Mouse (Mus musculus) liver, postnatal 0 days (tissue): ENCODE measurements around the gene Hnrnpul1. TPM values are rescaled to one million over a fixed set of nuclear protein-coding genes. Genes with fewer than 3 reads are reported as not detected.

Source experiments
- ATAC-seq: fragments of 200-750 bp; cut with Nextera tagmentation; 2 replicates; pipeline ENCODE4 v1.8.0; 2017; ENCODE audit warnings: mild to moderate bottlenecking, moderate library complexity
- DNase-seq: peaks from one replicate; pipeline ENCODE4 v3.0.0-alpha.2; 2016
- H3K27ac ChIP-seq: fragments of 300-500 bp; sonication (generic); 2 replicates; pipeline ENCODE4 v1.5.1; 2014; ENCODE audit warnings: antibody characterized with exemption, moderate library complexity, mild to moderate bottlenecking, low read depth
- H3K27me3 ChIP-seq: fragments of 300-500 bp; sonication (generic); 2 replicates; pipeline ENCODE4 v1.6.1; 2014; ENCODE audit warnings: low read length, control low read depth, mixed read lengths; ENCODE audit not compliant: insufficient read depth
- H3K36me3 ChIP-seq: fragments of 300-500 bp; sonication (generic); replicated peaks from 2 replicates; pipeline ENCODE4 v1.6.1; 2014; ENCODE audit warnings: mild to moderate bottlenecking, control low read depth, low read length, moderate library complexity, mixed read lengths; ENCODE audit not compliant: insufficient read depth
- H3K4me1 ChIP-seq: fragments of 300-500 bp; sonication (generic); 2 replicates; pipeline ENCODE4 v1.6.1; 2014; ENCODE audit warnings: antibody characterized with exemption, mild to moderate bottlenecking, control low read depth; ENCODE audit not compliant: insufficient read depth
- H3K4me2 ChIP-seq: fragments of 300-500 bp; sonication (generic); 2 replicates; pipeline ENCODE4 v1.6.1; 2014; ENCODE audit warnings: low read depth, mild to moderate bottlenecking, low read length, moderate library complexity, mixed read lengths
- H3K4me3 ChIP-seq: fragments of 300-500 bp; sonication (generic); 2 replicates; pipeline ENCODE4 v1.5.1; 2014; ENCODE audit warnings: low read depth, low read length
- H3K9ac ChIP-seq: fragments of 300-500 bp; sonication (generic); replicated peaks from 2 replicates; pipeline ENCODE4 v1.6.1; 2014; ENCODE audit warnings: mild to moderate bottlenecking, moderate library complexity
- H3K9me3 ChIP-seq: fragments of 300-500 bp; sonication (generic); 2 replicates; pipeline ENCODE4 v1.6.1; 2016; ENCODE audit warnings: mild to moderate bottlenecking, control low read depth, low read length, mixed read lengths
- CTCF ChIP-seq: sonication (generic); IDR thresholded peaks from 2 replicates; pipeline ENCODE4 v1.5.1; 2016; ENCODE audit warnings: antibody characterized with exemption, low read depth
- EP300 ChIP-seq: IDR thresholded peaks from 2 replicates; pipeline ENCODE4 v1.6.1; 2016; ENCODE audit warnings: antibody characterized with exemption, low read depth, mild to moderate bottlenecking
- WGBS: fragments of 180-500 bp; shearing (Covaris S2); extraction: QIAGEN DNeasy Blood & Tissue Kit; methylation state at CpG from one replicate; pipeline ENCODE4 v1.1.7; 2014; ENCODE audit not compliant: insufficient replicate concordance; 5-methylcytosine and 5-hydroxymethylcytosine counted together
- polyA plus RNA-seq: library from polyadenylated mRNA; unstranded; fragments of >200 nt; fragmentation: Nextera tagmentation; extraction: Ambion mirVana; gene quantifications from 2 replicates; pipeline ENCODE4 v1.2.1, GENCODE M21; 2015

Gene Hnrnpul1
- polyA plus RNA-seq, 1 experiment from 2014 or later: 22.6 TPM

DNA sequence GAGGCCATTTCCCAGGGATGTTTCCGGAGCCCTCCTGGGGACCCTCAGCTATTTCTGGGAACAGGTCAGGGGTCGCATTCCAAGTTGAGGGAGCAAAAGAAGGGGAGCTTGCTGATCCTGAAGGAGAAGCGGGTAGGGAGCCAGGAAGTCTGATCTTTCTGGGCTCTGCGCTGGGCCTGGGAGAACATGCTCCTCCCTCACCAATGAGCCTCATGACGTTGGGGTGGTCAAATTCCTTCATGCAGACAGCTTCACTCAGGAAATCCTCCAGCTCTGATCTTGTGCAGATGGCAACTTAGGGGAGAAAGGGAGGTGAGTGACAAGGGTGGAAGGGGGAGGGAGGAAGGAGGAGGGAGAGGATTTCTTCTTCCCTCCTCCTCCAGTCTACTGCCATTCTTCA is 9.7 kb upstream of the Hnrnpul1 start:
- DNase-seq (no peak), ATAC-seq (peak; percentile 19; the same call in 1 of the 2 replicates)
- no peak overlapping the region for H3K4me3 ChIP-seq
- H3K9ac ChIP-seq: no peak overlapping the region
- no peak for TF ChIP-seq CTCF
- no peak for TF ChIP-seq EP300
- no peaks in the 10 kb centered on the region for H3K27me3 ChIP-seq
- 59% methylated on average over 5 of the region's 5 CpGs for WGBS
- no peaks in the 10 kb centered on the region for H3K9me3 ChIP-seq
- H3K27ac ChIP-seq: peak overlapping the region; percentile 59; the same call in 1 of the 2 replicates
- no peak overlapping the region for H3K4me2 ChIP-seq
- no peaks in the 10 kb centered on the region for H3K36me3 ChIP-seq
- no peaks in the 10 kb centered on the region for H3K4me1 ChIP-seq

GRCm38 (mm10) chr7:25763678-25764077 is 9.1 kb upstream of the Hnrnpul1 start:
- DNase-seq: no peak
- H3K9ac ChIP-seq: no peak overlapping the region

GRCm38 (mm10) chr7:25761354-25761753 is 6.8 kb upstream of the Hnrnpul1 start:
- Histone ChIP-seq H3K36me3 (no peaks in the 10 kb centered on the region), H3K4me3 (no peak overlapping the region), H3K9me3 (no peaks in the 10 kb centered on the region), H3K9ac (no peak overlapping the region), H3K27me3 (no peaks in the 10 kb centered on the region), H3K4me2 (no peak overlapping the region), H3K27ac (no peak overlapping the region), H3K4me1 (no peaks in the 10 kb centered on the region)
- 82% methylated on average over 10 of the region's 10 CpGs for WGBS
- ATAC-seq (no peak), DNase-seq (no peak)
- TF ChIP-seq CTCF: no peak
- no peak for TF ChIP-seq EP300

More at GRCm38 (mm10) chr7:25763678-25764077, 9.1 kb upstream of the Hnrnpul1 start:
- TF ChIP-seq EP300 (no peak), CTCF (no peak)
- Histone ChIP-seq H3K9me3 (no peaks in the 10 kb centered on the region), H3K36me3 (no peaks in the 10 kb centered on the region), H3K27ac (peak overlapping the region; percentile 59; the same call in 1 of the 2 replicates), H3K4me3 (no peak overlapping the region), H3K4me2 (no peak overlapping the region), H3K4me1 (no peaks in the 10 kb centered on the region), H3K27me3 (no peaks in the 10 kb centered on the region)
- ATAC-seq: no peak
- 61% methylated on average over 11 of the region's 11 CpGs for WGBS

- H3K4me2 ChIP-seq: peak overlapping the region; percentile 92
- TF ChIP-seq EP300 (no peak), CTCF (peak; percentile 85)
- peak overlapping the region; percentile 98 for H3K27ac ChIP-seq
- H3K27me3 ChIP-seq: no peaks in the 10 kb centered on the region
- under 1% methylated on average over 18 of the region's 18 CpGs for WGBS
- H3K9me3 ChIP-seq: no peaks in the 10 kb centered on the region
- peak overlapping the region; percentile 79 for H3K4me3 ChIP-seq
- peak; percentile 91 for DNase-seq
- H3K36me3 ChIP-seq: peaks cover 9% of the 10 kb centered on the region
- H3K9ac ChIP-seq: peak overlapping the region; percentile 66
- peaks cover 26% of the 10 kb centered on the region for H3K4me1 ChIP-seq
- peak; percentile 23 for ATAC-seq
Measured at GRCm38 (mm10) chr7:25756011-25756410, 1.5 kb upstream of the Hnrnpul1 start.

DNA sequence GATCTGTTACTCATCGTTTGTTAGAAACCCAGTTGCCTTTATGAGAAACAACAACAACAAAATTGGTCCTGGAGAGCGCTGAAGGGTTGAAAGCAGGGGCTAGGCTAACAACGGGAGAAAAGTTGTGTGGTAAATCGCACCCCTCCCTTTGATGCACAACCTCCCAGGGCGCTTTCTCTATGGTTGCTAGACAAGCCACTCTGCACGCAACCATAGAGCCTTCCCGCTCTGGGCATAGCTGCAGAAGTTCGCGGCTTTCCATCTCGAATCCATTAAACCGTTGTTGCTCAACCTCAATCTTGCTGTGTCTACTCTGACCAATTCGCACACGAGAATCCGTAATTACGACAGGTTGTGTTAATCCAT is 894 bp upstream of the Hnrnpul1 start:
- TF ChIP-seq CTCF (no peak), EP300 (peak; percentile 36; the same call in 1 of the 2 replicates)
- H3K4me3 ChIP-seq: peak overlapping the region; percentile 79
- no peaks in the 10 kb centered on the region for H3K27me3 ChIP-seq
- H3K4me2 ChIP-seq: peak overlapping the region; percentile 92
- peaks cover 28% of the 10 kb centered on the region for H3K4me1 ChIP-seq
- ATAC-seq (peak; percentile 63), DNase-seq (peak; percentile 77)
- under 1% methylated on average over 15 of the region's 15 CpGs for WGBS
- peak overlapping the region; percentile 98 for H3K27ac ChIP-seq
- H3K36me3 ChIP-seq: peaks cover 15% of the 10 kb centered on the region
- peak overlapping the region; percentile 66 for H3K9ac ChIP-seq
- H3K9me3 ChIP-seq: no peaks in the 10 kb centered on the region

GRCm38 (mm10) chr7:25754439-25754737 is 169 bp downstream of the Hnrnpul1 start:
- peaks cover 28% of the 10 kb centered on the region for H3K4me1 ChIP-seq
- no peak for ATAC-seq
- peak overlapping the region; percentile 79 for H3K4me3 ChIP-seq
- no peaks in the 10 kb centered on the region for H3K27me3 ChIP-seq
- no peaks in the 10 kb centered on the region for H3K9me3 ChIP-seq
- WGBS: 7% methylated on average over 30 of the region's 30 CpGs
- peaks cover 24% of the 10 kb centered on the region for H3K36me3 ChIP-seq
- H3K4me2 ChIP-seq: peak overlapping the region; percentile 77
- DNase-seq: no peak
- peak; percentile 50 for TF ChIP-seq CTCF
- TF ChIP-seq EP300: no peak
- peak overlapping the region; percentile 94 for H3K9ac ChIP-seq
- peak overlapping the region; percentile 98 for H3K27ac ChIP-seq
